Mouse (Mus musculus) kidney, postnatal 10 days (tissue): ENCODE data around the gene Gm44790.
A peak's percentile ranks its signal among the peaks of the same experiment; 100 is the strongest.

Experiments
- DNase-seq: peaks from one replicate; pipeline ENCODE4 v3.0.0; 2021; ENCODE audit warnings: mixed read lengths

Gm44790 gene

GRCm38 (mm10) chr6:86404100-86404861 is 22.2 kb upstream of the Gm44790 start, which contains the start of gene Tia1:
TSS of gene Tia1 (plus strand) at chr6:86404219.
- peak; percentile 98 for DNase-seq

- DNase-seq: no peak
Observed at GRCm38 (mm10) chr6:86404996-86405395, 21.5 kb upstream of the Gm44790 start.

- no peak for DNase-seq
Observed at GRCm38 (mm10) chr6:86406306-86406705, 20.2 kb upstream of the Gm44790 start.

GRCm38 (mm10) chr6:86418711-86419110 is 7.7 kb upstream of the Gm44790 start:
- DNase-seq: no peak

GRCm38 (mm10) chr6:86419239-86419638 is 7.2 kb upstream of the Gm44790 start:
- DNase-seq: no peak

- DNase-seq: no peak
Observed at GRCm38 (mm10) chr6:86420491-86420890, 6.0 kb upstream of the Gm44790 start.

- DNase-seq: no peak
Observed at GRCm38 (mm10) chr6:86431531-86431930, 5.1 kb downstream of the Gm44790 start.

GRCm38 (mm10) chr6:86433696-86434095 is 7.2 kb downstream of the Gm44790 start:
- DNase-seq: no peak

GRCm38 (mm10) chr6:86437711-86438110 is 11.3 kb downstream of the Gm44790 start:
- DNase-seq: peak; percentile 70

GRCm38 (mm10) chr6:86438272-86439118 is 12.0 kb downstream of the Gm44790 start, which contains the start of gene C87436:
TSS of gene C87436 (plus strand) at chr6:86438374.
- DNase-seq: peak; percentile 97

- DNase-seq: no peak
Observed at GRCm38 (mm10) chr6:86439119-86439496, 12.7 kb downstream of the Gm44790 start.

- DNase-seq: no peak
Observed at GRCm38 (mm10) chr6:86439531-86439930, 13.1 kb downstream of the Gm44790 start.

- no peak for DNase-seq
Observed at GRCm38 (mm10) chr6:86441571-86441970, 15.1 kb downstream of the Gm44790 start.

GRCm38 (mm10) chr6:86445551-86445950 is 19.1 kb downstream of the Gm44790 start:
- no peak for DNase-seq

- DNase-seq: no peak
Observed at GRCm38 (mm10) chr6:86446927-86447568, 20.6 kb downstream of the Gm44790 start.

GRCm38 (mm10) chr6:86456727-86457126 is 30.3 kb downstream of the Gm44790 start:
- no peak for DNase-seq

- DNase-seq: no peak
Observed at GRCm38 (mm10) chr6:86463079-86463478, 36.6 kb downstream of the Gm44790 start.

GRCm38 (mm10) chr6:86471317-86471716 is 44.9 kb downstream of the Gm44790 start:
- no peak for DNase-seq

- no peak for DNase-seq
Observed at GRCm38 (mm10) chr6:86471760-86472099, 45.3 kb downstream of the Gm44790 start.

GRCm38 (mm10) chr6:86472100-86472955 is 45.9 kb downstream of the Gm44790 start:
- DNase-seq: peak; percentile 100

GRCm38 (mm10) chr6:86473077-86473476 is 46.6 kb downstream of the Gm44790 start:
- DNase-seq: no peak

- DNase-seq: no peak
Observed at GRCm38 (mm10) chr6:86474072-86474471, 47.6 kb downstream of the Gm44790 start.
